Mouse (Mus musculus) liver, postnatal 0 days (tissue): ENCODE measurements around the gene Afg1l. TPM values are rescaled to one million over a fixed set of nuclear protein-coding genes. Genes with fewer than 3 reads are reported as not detected.

Experiments
- ATAC-seq: fragments of 200-750 bp; cut with Nextera tagmentation; 2 replicates; pipeline ENCODE4 v1.8.0; 2017; ENCODE audit warnings: mild to moderate bottlenecking, moderate library complexity
- DNase-seq: peaks from one replicate; pipeline ENCODE4 v3.0.0-alpha.2; 2016
- H3K27ac ChIP-seq: fragments of 300-500 bp; sonication (generic); 2 replicates; pipeline ENCODE4 v1.5.1; 2014; ENCODE audit warnings: antibody characterized with exemption, moderate library complexity, mild to moderate bottlenecking, low read depth
- H3K27me3 ChIP-seq: fragments of 300-500 bp; sonication (generic); 2 replicates; pipeline ENCODE4 v1.6.1; 2014; ENCODE audit warnings: low read length, control low read depth, mixed read lengths; ENCODE audit not compliant: insufficient read depth
- H3K36me3 ChIP-seq: fragments of 300-500 bp; sonication (generic); replicated peaks from 2 replicates; pipeline ENCODE4 v1.6.1; 2014; ENCODE audit warnings: mild to moderate bottlenecking, control low read depth, low read length, moderate library complexity, mixed read lengths; ENCODE audit not compliant: insufficient read depth
- H3K4me1 ChIP-seq: fragments of 300-500 bp; sonication (generic); 2 replicates; pipeline ENCODE4 v1.6.1; 2014; ENCODE audit warnings: antibody characterized with exemption, mild to moderate bottlenecking, control low read depth; ENCODE audit not compliant: insufficient read depth
- H3K4me2 ChIP-seq: fragments of 300-500 bp; sonication (generic); 2 replicates; pipeline ENCODE4 v1.6.1; 2014; ENCODE audit warnings: low read depth, mild to moderate bottlenecking, low read length, moderate library complexity, mixed read lengths
- H3K4me3 ChIP-seq: fragments of 300-500 bp; sonication (generic); 2 replicates; pipeline ENCODE4 v1.5.1; 2014; ENCODE audit warnings: low read depth, low read length
- H3K9ac ChIP-seq: fragments of 300-500 bp; sonication (generic); replicated peaks from 2 replicates; pipeline ENCODE4 v1.6.1; 2014; ENCODE audit warnings: mild to moderate bottlenecking, moderate library complexity
- H3K9me3 ChIP-seq: fragments of 300-500 bp; sonication (generic); 2 replicates; pipeline ENCODE4 v1.6.1; 2016; ENCODE audit warnings: mild to moderate bottlenecking, control low read depth, low read length, mixed read lengths
- CTCF ChIP-seq: sonication (generic); IDR thresholded peaks from 2 replicates; pipeline ENCODE4 v1.5.1; 2016; ENCODE audit warnings: antibody characterized with exemption, low read depth
- EP300 ChIP-seq: IDR thresholded peaks from 2 replicates; pipeline ENCODE4 v1.6.1; 2016; ENCODE audit warnings: antibody characterized with exemption, low read depth, mild to moderate bottlenecking
- WGBS: fragments of 180-500 bp; shearing (Covaris S2); extraction: QIAGEN DNeasy Blood & Tissue Kit; methylation state at CpG from one replicate; pipeline ENCODE4 v1.1.7; 2014; ENCODE audit not compliant: insufficient replicate concordance; 5-methylcytosine and 5-hydroxymethylcytosine counted together
- polyA plus RNA-seq: library from polyadenylated mRNA; unstranded; fragments of >200 nt; fragmentation: Nextera tagmentation; extraction: Ambion mirVana; gene quantifications from 2 replicates; pipeline ENCODE4 v1.2.1, GENCODE M21; 2015

Afg1l gene
- polyA plus RNA-seq, 1 experiment from 2014 or later, result 2.9 TPM

DNA sequence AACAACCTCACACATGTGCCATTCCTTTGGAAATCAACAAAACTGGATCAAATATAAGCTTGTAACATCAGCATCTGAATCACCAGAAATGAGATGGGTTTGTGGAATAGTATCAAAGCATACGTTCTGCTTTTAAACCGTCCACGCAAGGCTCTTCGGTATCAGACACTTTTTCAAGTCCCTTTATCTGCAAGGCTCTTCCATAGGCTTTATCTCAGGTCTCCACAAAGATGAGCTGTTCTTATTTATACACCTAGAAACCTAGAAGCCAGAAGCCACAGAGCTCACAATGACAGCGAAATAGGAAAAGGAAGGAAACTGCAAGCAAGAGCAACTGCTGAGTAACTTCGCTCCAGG lies 205.0 kb downstream of the Afg1l start:
- Histone ChIP-seq H3K9me3 (no peaks in the 10 kb centered on the region), H3K27ac (peak overlapping the region; percentile 96), H3K27me3 (no peaks in the 10 kb centered on the region), H3K4me1 (peaks cover 53% of the 10 kb centered on the region), H3K36me3 (peaks cover 38% of the 10 kb centered on the region), H3K9ac (peak overlapping the region; percentile 95), H3K4me3 (peak overlapping the region; percentile 96), H3K4me2 (peak overlapping the region; percentile 100)
- TF ChIP-seq CTCF, result no peak
- peak; percentile 48; the same call in 1 of the 2 replicates for TF ChIP-seq EP300
- 34% methylated on average over 6 of the region's 6 CpGs for WGBS
- DNase-seq, result no peak
- no peak for ATAC-seq

DNA sequence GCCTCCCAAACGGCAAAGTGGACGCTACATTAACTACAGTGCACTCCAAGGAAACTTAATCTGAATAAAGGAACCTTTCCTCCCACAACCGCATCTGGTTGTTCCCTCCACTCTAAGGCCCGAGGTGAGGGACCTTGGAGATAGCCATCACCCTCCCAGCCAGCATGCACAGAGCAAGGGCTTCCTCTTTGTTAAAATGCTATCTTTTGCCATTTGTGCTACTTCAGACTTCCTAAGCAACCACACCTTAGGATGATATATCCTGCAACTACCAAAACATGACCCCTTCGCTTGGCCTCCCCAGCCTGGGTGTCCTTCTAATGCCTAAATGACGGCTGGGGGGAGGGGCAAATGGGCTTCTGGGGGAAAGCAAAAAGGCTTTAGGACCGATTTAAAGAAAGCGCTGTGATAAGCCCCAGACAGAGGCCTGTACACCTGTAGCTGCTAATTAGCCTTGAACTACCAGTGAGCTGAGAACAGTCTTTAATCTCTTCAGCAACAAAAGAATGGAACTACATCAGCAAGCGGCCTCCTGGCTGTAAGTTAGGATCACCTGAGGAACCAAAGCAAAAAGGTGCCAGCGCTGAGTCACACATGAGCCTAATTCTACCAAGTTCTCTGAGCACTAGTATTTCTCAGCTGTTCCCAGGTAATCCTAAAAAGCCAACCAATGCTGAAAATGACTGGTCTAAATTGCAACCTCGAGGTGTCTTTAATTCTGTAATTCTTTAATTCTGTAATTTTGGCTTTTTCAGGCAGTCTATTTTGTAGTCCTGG lies 206.7 kb downstream of the Afg1l start:
- Histone ChIP-seq H3K9me3 (no peaks in the 10 kb centered on the region), H3K27me3 (no peaks in the 10 kb centered on the region), H3K36me3 (peaks cover 55% of the 10 kb centered on the region), H3K27ac (peak overlapping the region; percentile 92), H3K4me3 (peak overlapping the region; percentile 96), H3K4me1 (peaks cover 60% of the 10 kb centered on the region), H3K4me2 (peak overlapping the region; percentile 100), H3K9ac (peak overlapping the region; percentile 95)
- DNase-seq, result no peak
- no peak for ATAC-seq
- WGBS, result 36% methylated on average over 11 of the region's 11 CpGs
- TF ChIP-seq CTCF (no peak), EP300 (no peak)

DNA sequence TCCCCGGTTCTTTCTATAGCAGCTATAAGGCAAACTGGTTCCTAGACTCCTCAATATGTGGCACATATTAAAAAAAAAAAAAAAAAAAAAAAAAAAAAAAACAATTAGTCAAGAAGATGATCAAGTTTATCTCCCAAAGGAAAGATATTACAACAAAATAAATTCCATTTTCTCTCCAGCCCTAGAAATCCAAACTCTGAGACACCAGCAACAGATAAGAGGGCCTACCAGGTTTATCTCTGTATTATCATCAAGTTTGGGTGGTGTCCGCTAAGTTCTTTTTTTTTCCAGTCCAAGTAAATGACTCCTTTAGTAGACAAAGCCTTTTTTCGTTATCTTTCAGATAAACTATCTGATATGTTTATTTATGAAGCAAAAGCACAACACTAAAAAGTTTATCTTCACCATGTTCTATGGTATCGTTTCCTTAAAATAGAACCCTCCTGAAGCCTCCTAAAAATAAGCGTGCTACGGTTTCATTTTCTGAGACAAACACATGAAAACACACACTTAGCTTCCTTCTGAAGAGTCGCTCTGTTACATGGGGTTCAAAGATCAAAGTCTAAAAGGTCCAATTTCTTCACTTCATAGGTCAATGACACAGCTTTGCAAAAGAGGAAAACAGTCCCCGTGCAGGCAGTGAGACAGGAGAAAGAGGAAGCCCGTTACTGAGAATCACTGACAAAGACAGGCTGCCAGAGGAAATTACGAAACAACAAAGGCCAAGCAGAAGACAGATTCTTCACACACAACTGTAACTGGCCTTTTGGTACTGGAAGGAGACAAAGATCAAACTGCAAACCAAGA lies 207.9 kb downstream of the Afg1l start:
- peak overlapping the region; percentile 95 for H3K9ac ChIP-seq
- peak; percentile 52 for ATAC-seq
- peaks cover 68% of the 10 kb centered on the region for H3K4me1 ChIP-seq
- peak overlapping the region; percentile 96 for H3K4me3 ChIP-seq
- peaks cover 67% of the 10 kb centered on the region for H3K36me3 ChIP-seq
- WGBS, result 16% methylated on average over 10 of the region's 10 CpGs
- TF ChIP-seq EP300 (peak; percentile 87), CTCF (no peak)
- no peaks in the 10 kb centered on the region for H3K9me3 ChIP-seq
- H3K4me2 ChIP-seq, result peak overlapping the region; percentile 100
- peak; percentile 57 for DNase-seq
- peak overlapping the region; percentile 92 for H3K27ac ChIP-seq
- no peaks in the 10 kb centered on the region for H3K27me3 ChIP-seq

DNA sequence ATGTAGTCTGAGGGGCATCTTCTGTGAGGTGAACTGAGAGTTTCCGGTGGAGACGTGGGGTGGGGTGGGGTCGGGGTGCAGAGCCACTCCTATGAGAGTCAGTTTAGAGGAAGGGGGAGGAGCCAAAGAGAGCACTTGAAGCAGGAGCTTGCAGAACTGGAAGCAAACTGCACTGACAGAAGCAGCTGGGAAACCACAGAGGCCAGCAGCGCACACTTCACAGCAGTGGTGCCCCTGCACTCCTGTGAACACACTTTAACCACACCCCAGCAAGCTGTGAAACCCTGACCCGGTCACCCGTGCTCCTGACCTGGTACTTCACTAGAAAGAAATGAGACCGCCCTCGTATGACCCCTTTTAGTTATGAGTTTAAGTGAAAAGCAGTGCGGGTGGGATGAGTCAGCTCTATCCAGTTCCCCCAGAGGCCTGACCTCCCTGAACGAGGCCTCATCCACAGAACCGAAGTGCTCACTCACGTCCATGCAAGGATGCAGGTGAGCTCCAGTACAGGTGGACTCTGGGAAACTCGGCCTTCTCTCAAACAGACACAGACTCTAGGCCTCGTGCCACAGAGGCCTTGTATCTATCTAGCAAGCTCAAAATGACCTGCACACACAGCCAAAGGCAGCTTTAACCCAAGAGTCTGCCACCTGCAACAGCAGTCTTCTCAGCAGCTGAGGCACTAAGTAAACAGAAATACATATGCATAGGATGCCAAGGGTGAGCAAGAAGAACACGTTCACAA lies 208.9 kb downstream of the Afg1l start:
- H3K27ac ChIP-seq, result peak overlapping the region; percentile 92
- H3K9me3 ChIP-seq, result no peaks in the 10 kb centered on the region
- H3K4me2 ChIP-seq, result peak overlapping the region; percentile 100
- peak overlapping the region; percentile 96 for H3K4me3 ChIP-seq
- 0 out of 2 replicates have a peak overlapping the region, but pooled peaks have one; percentile 28 for H3K9ac ChIP-seq
- peaks cover 73% of the 10 kb centered on the region for H3K4me1 ChIP-seq
- peak; percentile 1 for ATAC-seq
- H3K36me3 ChIP-seq, result peaks cover 69% of the 10 kb centered on the region
- no peaks in the 10 kb centered on the region for H3K27me3 ChIP-seq
- DNase-seq, result peak; percentile 51
- whole genome bisulfite sequencing, result 30% methylated on average over 15 of the region's 15 CpGs
- TF ChIP-seq CTCF (no peak), EP300 (no peak)

DNA sequence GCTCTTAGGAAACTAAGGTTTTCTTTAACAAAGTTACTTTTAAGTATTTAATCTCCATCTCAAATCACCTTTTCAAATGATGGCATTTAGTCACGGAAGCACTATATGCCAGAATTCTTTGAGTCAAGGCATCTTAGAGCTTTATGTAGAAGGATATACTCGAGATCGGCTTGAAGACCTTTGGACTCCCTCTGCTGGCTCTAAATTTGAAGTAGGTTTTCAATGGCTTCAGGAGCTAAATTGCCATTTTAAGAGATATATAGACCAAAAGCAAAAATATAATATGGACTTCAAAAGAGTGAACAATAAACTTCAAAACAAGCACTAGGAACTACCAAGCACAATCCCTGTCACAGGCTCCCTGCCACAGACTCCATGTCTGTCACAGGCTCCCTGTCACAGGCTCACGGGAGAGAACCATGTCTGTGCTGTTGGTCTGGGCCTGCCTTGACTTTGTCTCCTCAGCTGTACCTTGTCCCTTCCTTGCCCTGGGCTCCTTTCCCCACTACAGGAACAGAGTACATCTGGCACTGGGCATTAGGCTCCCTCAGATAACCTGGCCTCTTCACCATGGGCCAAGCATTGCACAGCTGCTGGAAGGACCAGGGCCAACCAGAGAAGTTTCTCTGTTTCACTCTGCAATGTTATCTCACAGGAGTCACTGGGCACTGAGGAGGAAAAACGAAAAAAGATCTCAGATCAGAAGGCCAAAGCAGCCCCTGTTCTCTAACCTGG lies 210.4 kb downstream of the Afg1l start:
- Histone ChIP-seq H3K4me2 (peak overlapping the region; percentile 100), H3K36me3 (peaks cover 74% of the 10 kb centered on the region)
- TF ChIP-seq EP300 (no peak), CTCF (no peak)

More for the DNA sequence above, 210.4 kb downstream of the Afg1l start:
- DNase-seq (no peak), ATAC-seq (no peak)
- 76% methylated on average over 5 of the region's 5 CpGs for WGBS
- Histone ChIP-seq H3K27me3 (no peaks in the 10 kb centered on the region), H3K4me1 (peaks cover 76% of the 10 kb centered on the region), H3K9me3 (no peaks in the 10 kb centered on the region), H3K9ac (no peak overlapping the region), H3K27ac (peak overlapping the region; percentile 92), H3K4me3 (no peak overlapping the region)
